Mouse (Mus musculus) forebrain, postnatal 0 days (tissue): ENCODE data around the gene Pigf. TPM values are rescaled to one million over a fixed set of nuclear protein-coding genes. Genes with fewer than 3 reads are reported as not detected.

Experiments
- ATAC-seq: fragments of 200-750 bp; cut with Nextera tagmentation; 2 replicates; pipeline ENCODE4 v1.8.0; 2017; ENCODE audit warnings: mild to moderate bottlenecking, moderate library complexity
- DNase-seq: peaks from one replicate; pipeline ENCODE4 v3.0.0-alpha.2; 2015
- H3K27ac ChIP-seq: fragments of 300-500 bp; sonication (generic); 2 replicates; pipeline ENCODE4 v1.5.1; 2014; ENCODE audit warnings: low read depth, mild to moderate bottlenecking, antibody characterized with exemption, low read length, moderate library complexity, mixed read lengths
- H3K27me3 ChIP-seq: fragments of 300-500 bp; sonication (generic); 2 replicates; pipeline ENCODE4 v1.6.1; 2014; ENCODE audit warnings: mild to moderate bottlenecking, low read length, mixed read lengths; ENCODE audit not compliant: insufficient read depth
- H3K36me3 ChIP-seq: fragments of 300-500 bp; sonication (generic); 2 replicates; pipeline ENCODE4 v1.6.1; 2014; ENCODE audit warnings: mild to moderate bottlenecking, moderate library complexity; ENCODE audit not compliant: insufficient read depth
- H3K4me1 ChIP-seq: fragments of 300-500 bp; sonication (generic); 2 replicates; pipeline ENCODE4 v1.6.1; 2014; ENCODE audit warnings: antibody characterized with exemption; ENCODE audit not compliant: insufficient read depth
- H3K4me2 ChIP-seq: fragments of 300-500 bp; sonication (generic); 2 replicates; pipeline ENCODE4 v1.6.1; 2014; ENCODE audit warnings: low read depth, mild to moderate bottlenecking, moderate library complexity
- H3K4me3 ChIP-seq: fragments of 300-500 bp; sonication (generic); 2 replicates; pipeline ENCODE4 v1.5.1; 2014; ENCODE audit warnings: low read depth, low read length, mixed read lengths
- H3K9ac ChIP-seq: fragments of 300-500 bp; sonication (generic); 2 replicates; pipeline ENCODE4 v1.6.1; 2014; ENCODE audit warnings: mild to moderate bottlenecking
- H3K9me3 ChIP-seq: fragments of 300-500 bp; sonication (generic); 2 replicates; pipeline ENCODE4 v1.6.1; 2016; ENCODE audit warnings: low read length
- CTCF ChIP-seq: sonication (generic); IDR thresholded peaks from 2 replicates; pipeline ENCODE4 v1.5.1; 2016; ENCODE audit warnings: antibody characterized with exemption, control low read depth, low read depth
- WGBS: fragments of 180-500 bp; shearing (Covaris S2); extraction: QIAGEN DNeasy Blood & Tissue Kit; methylation state at CpG from one replicate; pipeline ENCODE4 v1.1.7; 2014; 5-methylcytosine and 5-hydroxymethylcytosine counted together
- polyA plus RNA-seq: library from polyadenylated mRNA; unstranded; fragments of >200 nt; fragmentation: Nextera tagmentation; extraction: Ambion mirVana; gene quantifications from 2 replicates; pipeline ENCODE4 v1.2.1, GENCODE M21; 2015
- total RNA-seq: library from RNA; depleted of rRNA; stranded (reverse); fragments of >200 nt; gene quantifications from 2 replicates; pipeline ENCODE4 v1.2.3, GENCODE M21; 2014; rRNA removed

The Pigf gene
- total and polyA plus RNA-seq, 2 experiments from 2014 or later = 19.1 to 28.7 TPM

- Histone ChIP-seq H3K9me3 (no peaks in the 10 kb centered on the region), H3K4me3 (no peak within 1 kb of the TSS), H3K27ac (peak within 1 kb of the TSS; percentile 57), H3K9ac (no peak within 1 kb of the TSS), H3K27me3 (no peaks in the 10 kb centered on the region; the same call in 1 of the 2 replicates), H3K36me3 (no peaks in the 10 kb centered on the region), H3K4me1 (no peaks in the 10 kb centered on the region), H3K4me2 (no peak within 1 kb of the TSS)
- TF ChIP-seq CTCF = no peak
- DNase-seq (peak; percentile 62), ATAC-seq (peak; percentile 90)
- WGBS = 41% methylated on average over 28 of the region's 28 CpGs
Observed at GRCm38 (mm10) chr17:86947840-86948796, 77.1 kb downstream of the Pigf start, which contains the start of gene Atp6v1e2. Gene Atp6v1e2, minus strand, starts transcription at chr17:86947897.

Other genes starting within 250 kb of the Pigf start
- not detected in 2 replicates for gene Tmem247, start 108.1 kb downstream of the Pigf start, total RNA-seq
- gene Tmem247, start 108.1 kb downstream of the Pigf start, polyA plus RNA-seq = not detected in 2 replicates
- not detected in 2 replicates for gene Atp6v1e2, start 77.5 kb downstream of the Pigf start, total RNA-seq
- 0.15 and 0.21 TPM in 2 replicates for gene Atp6v1e2, start 77.5 kb downstream of the Pigf start, polyA plus RNA-seq
- gene Rhoq, start 62.3 kb downstream of the Pigf start, total RNA-seq = 17.9 and 18.2 TPM in 2 replicates
- gene Rhoq, start 62.3 kb downstream of the Pigf start, polyA plus RNA-seq = 2.7 and 4.0 TPM in 2 replicates
- gene Cript, start 144 bp upstream of the Pigf start, total RNA-seq = 82.7 and 109 TPM in 2 replicates
- gene Cript, start 144 bp upstream of the Pigf start, polyA plus RNA-seq = 215 and 249 TPM in 2 replicates
- gene Socs5, start 82.3 kb upstream of the Pigf start, total RNA-seq = 17.0 and 20.2 TPM in 2 replicates
- gene Socs5, start 82.3 kb upstream of the Pigf start, polyA plus RNA-seq = 9.0 and 11.8 TPM in 2 replicates
- 35.0 and 42.5 TPM in 2 replicates for gene Mcfd2, start 240.5 kb upstream of the Pigf start, total RNA-seq
- 37.9 and 40.7 TPM in 2 replicates for gene Mcfd2, start 240.5 kb upstream of the Pigf start, polyA plus RNA-seq